Mouse (Mus musculus) stomach, embryonic 14.5 days (tissue): Measurements from ENCODE around the gene Mroh2a. TPM values are rescaled to one million over a fixed set of nuclear protein-coding genes. Genes with fewer than 3 reads are reported as not detected.

Experiments
- ATAC-seq: fragments of 200-750 bp; cut with Nextera tagmentation; 2 replicates; pipeline ENCODE4 v1.8.0; 2017; ENCODE audit warnings: low read depth, moderate TSS enrichment; ENCODE audit not compliant: insufficient number of reproducible peaks, insufficient read depth, low FRiP score
- H3K27ac ChIP-seq: fragments of 300-500 bp; sonication (generic); 2 replicates; pipeline ENCODE4 v1.5.1; 2014; ENCODE audit warnings: mild to moderate bottlenecking, low read length, moderate library complexity, mixed read lengths
- H3K27me3 ChIP-seq: fragments of 300-500 bp; sonication (generic); 2 replicates; pipeline ENCODE4 v1.6.1; 2014; ENCODE audit warnings: low read length, control low read depth, mixed read lengths; ENCODE audit not compliant: control insufficient read depth, insufficient read depth
- H3K36me3 ChIP-seq: fragments of 300-500 bp; sonication (generic); 2 replicates; pipeline ENCODE4 v1.6.1; 2014; ENCODE audit warnings: mild to moderate bottlenecking, control low read depth, low read length, moderate library complexity, mixed read lengths; ENCODE audit not compliant: control insufficient read depth, insufficient read depth
- H3K4me1 ChIP-seq: fragments of 300-500 bp; sonication (generic); 2 replicates; pipeline ENCODE4 v1.6.1; 2014; ENCODE audit warnings: low read length, control low read depth, mixed read lengths; ENCODE audit not compliant: control insufficient read depth, insufficient read depth
- H3K4me2 ChIP-seq: fragments of 300-500 bp; sonication (generic); replicated peaks from 2 replicates; pipeline ENCODE4 v1.6.1; 2014; ENCODE audit warnings: low read depth, low read length, control low read depth
- H3K4me3 ChIP-seq: fragments of 300-500 bp; sonication (generic); 2 replicates; pipeline ENCODE4 v1.5.1; 2014; ENCODE audit warnings: low read depth, low read length, control low read depth
- H3K9ac ChIP-seq: fragments of 300-500 bp; sonication (generic); replicated peaks from 2 replicates; pipeline ENCODE4 v1.6.1; 2014; ENCODE audit warnings: low read depth, mild to moderate bottlenecking, control low read depth, low read length, moderate library complexity, mixed read lengths
- H3K9me3 ChIP-seq: fragments of 300-500 bp; sonication (generic); 2 replicates; pipeline ENCODE4 v1.6.1; 2016; ENCODE audit warnings: low read depth, low read length, control low read depth; ENCODE audit not compliant: control insufficient read depth
- WGBS: fragments of 180-500 bp; shearing (Covaris S2); extraction: QIAGEN DNeasy Blood & Tissue Kit; methylation state at CpG from one replicate; pipeline ENCODE4 v1.1.7; 2014; 5-methylcytosine and 5-hydroxymethylcytosine counted together
- polyA plus RNA-seq: library from polyadenylated mRNA; unstranded; fragments of >200 nt; fragmentation: Nextera tagmentation; extraction: Ambion mirVana; gene quantifications from 2 replicates; pipeline ENCODE4 v1.2.1, GENCODE M21; 2014

The Mroh2a gene
- polyA plus RNA-seq, 1 experiment from 2014 or later, result 1.9 TPM

GRCm38 (mm10) chr1:88296171-88296920 is 69.6 kb downstream of the Mroh2a start:
- 71% methylated on average over 4 of the region's 4 CpGs for WGBS
- ATAC-seq, result 0 out of 2 replicates have a peak, but pooled peaks have one; percentile 14
- H3K27ac ChIP-seq, result no peak overlapping the region
- no peaks in the 10 kb centered on the region for H3K27me3 ChIP-seq
- no peak overlapping the region for H3K4me2 ChIP-seq
- peaks cover 55% of the 10 kb centered on the region for H3K9me3 ChIP-seq
- H3K36me3 ChIP-seq, result no peaks in the 10 kb centered on the region
- no peak overlapping the region for H3K9ac ChIP-seq
- no peaks in the 10 kb centered on the region for H3K4me1 ChIP-seq
- H3K4me3 ChIP-seq, result no peak overlapping the region

- ATAC-seq, result no peak
- Histone ChIP-seq H3K9ac (no peak overlapping the region), H3K36me3 (no peaks in the 10 kb centered on the region), H3K4me2 (no peak overlapping the region), H3K27me3 (no peaks in the 10 kb centered on the region), H3K9me3 (peaks cover 62% of the 10 kb centered on the region), H3K4me3 (no peak overlapping the region), H3K27ac (no peak overlapping the region), H3K4me1 (no peaks in the 10 kb centered on the region)
- WGBS, result 69% methylated on average over 7 of the region's 7 CpGs
Measured at GRCm38 (mm10) chr1:88297480-88298258, 70.9 kb downstream of the Mroh2a start.

- Histone ChIP-seq H3K9ac (no peak overlapping the region), H3K4me3 (no peak overlapping the region), H3K4me1 (no peaks in the 10 kb centered on the region), H3K36me3 (no peaks in the 10 kb centered on the region), H3K9me3 (peaks cover 71% of the 10 kb centered on the region), H3K4me2 (no peak overlapping the region), H3K27me3 (no peaks in the 10 kb centered on the region), H3K27ac (no peak overlapping the region)
- ATAC-seq, result no peak
- 61% methylated on average over 4 of the region's 4 CpGs for WGBS
Measured at GRCm38 (mm10) chr1:88298686-88299528, 72.1 kb downstream of the Mroh2a start.

GRCm38 (mm10) chr1:88299529-88299945 is 72.8 kb downstream of the Mroh2a start:
- no peak overlapping the region for H3K27ac ChIP-seq
- no peak overlapping the region for H3K9ac ChIP-seq
- no peaks in the 10 kb centered on the region for H3K36me3 ChIP-seq
- no peaks in the 10 kb centered on the region for H3K4me1 ChIP-seq
- H3K9me3 ChIP-seq, result peaks cover 73% of the 10 kb centered on the region
- ATAC-seq, result no peak
- H3K4me3 ChIP-seq, result no peak overlapping the region
- no peaks in the 10 kb centered on the region for H3K27me3 ChIP-seq
- no peak overlapping the region for H3K4me2 ChIP-seq
- WGBS, result 84% methylated on average over 2 of the region's 2 CpGs

- Histone ChIP-seq H3K4me2 (no peak overlapping the region), H3K27me3 (no peaks in the 10 kb centered on the region), H3K4me1 (no peaks in the 10 kb centered on the region), H3K27ac (no peak overlapping the region), H3K9me3 (peaks cover 74% of the 10 kb centered on the region), H3K9ac (no peak overlapping the region), H3K36me3 (no peaks in the 10 kb centered on the region), H3K4me3 (no peak overlapping the region)
- 44% methylated on average over 5 of the region's 5 CpGs for WGBS
- ATAC-seq, result 0 out of 2 replicates have a peak, but pooled peaks have one; percentile 3
Measured at GRCm38 (mm10) chr1:88300301-88301050, 73.7 kb downstream of the Mroh2a start.

GRCm38 (mm10) chr1:88301121-88302014 is 74.6 kb downstream of the Mroh2a start:
- no peaks in the 10 kb centered on the region for H3K4me1 ChIP-seq
- H3K9me3 ChIP-seq, result peaks cover 74% of the 10 kb centered on the region
- no peak overlapping the region for H3K4me2 ChIP-seq
- no peaks in the 10 kb centered on the region for H3K36me3 ChIP-seq
- 65% methylated on average over 9 of the region's 9 CpGs for WGBS
- H3K27me3 ChIP-seq, result no peaks in the 10 kb centered on the region
- H3K9ac ChIP-seq, result no peak overlapping the region
- ATAC-seq, result no peak
- H3K27ac ChIP-seq, result no peak overlapping the region
- no peak overlapping the region for H3K4me3 ChIP-seq

- Histone ChIP-seq H3K4me1 (no peaks in the 10 kb centered on the region), H3K4me3 (no peak overlapping the region), H3K4me2 (no peak overlapping the region), H3K27ac (no peak overlapping the region), H3K9me3 (peaks cover 76% of the 10 kb centered on the region), H3K36me3 (no peaks in the 10 kb centered on the region), H3K27me3 (no peaks in the 10 kb centered on the region), H3K9ac (no peak overlapping the region)
- no peak for ATAC-seq
- 65% methylated on average over 14 of the region's 14 CpGs for WGBS
Measured at GRCm38 (mm10) chr1:88302057-88302740, 75.4 kb downstream of the Mroh2a start.
